Comparison of ENCODE assay signal across 24 mouse cellular contexts in genomic region chr14:26558536-26558935, GRCm38 (mm10). TPM values are rescaled to one million over a fixed set of nuclear protein-coding genes. Genes with fewer than 3 reads are reported as not detected.
DNase-seq lines count a peak whose midpoint lies in the region; ATAC-seq lines count a peak whose summit lies in the region.
"Had no signal": no experiment of that assay in that cellular context is flagged by ENCODE, and none has a peak within 500 bp of the region (broad histone marks: within the 10 kb centered on the region; RNA-seq: fewer than 3 reads in every experiment).

No protein-coding gene starts in this region.

- H3K9me3 ChIP-seq in kidney, embryonic 15.5 days (replicated peaks) = no peaks in the 10 kb centered on the region
- H3K9me3 ChIP-seq: hindbrain, embryonic 12.5 days; midbrain, embryonic 10.5 days had no signal

- H3K9ac ChIP-seq in kidney, embryonic 15.5 days = no peak overlapping the region
- H3K9ac ChIP-seq: hindbrain, embryonic 12.5 days; limb, embryonic 12.5 days; liver, postnatal 0 days; neural tube, embryonic 13.5 days had no signal

- H3K4me1 ChIP-seq in kidney, embryonic 15.5 days = peaks cover 10% of the 10 kb centered on the region; the same call in 1 of the 2 replicates
- H3K4me1 ChIP-seq: hindbrain, embryonic 12.5 days; limb, embryonic 12.5 days; midbrain, embryonic 10.5 days; neural tube, embryonic 13.5 days had no signal

- DNase-seq in frontal cortex, adult 2 months (ENCODE audit: extremely low spot score in 1 of 2, low spot score in 1 of 2) = peak; percentile 46 to 64
- no peak for DNase-seq in frontal cortex, postnatal 10 days (ENCODE audit: low spot score in 2 of 2)
- DNase-seq in kidney, postnatal 36 days = peak; percentile 25 to 52
- peak; percentile 49 for DNase-seq in testis, postnatal 14 days (ENCODE audit: low spot score)
- no peak for DNase-seq in testis, postnatal 10 days (ENCODE audit: low spot score)
- DNase-seq in adrenal gland, postnatal 36 days = no peak
- DNase-seq: adrenal gland, postnatal 10 days; cerebellum, adult 8-10 months; gastrocnemius, adult 2 months; liver, postnatal 0 days; thymus, postnatal 36 days had no signal

- no peaks in the 10 kb centered on the region for H3K36me3 ChIP-seq in kidney, embryonic 15.5 days
- H3K36me3 ChIP-seq: hindbrain, embryonic 12.5 days; limb, embryonic 12.5 days; midbrain, embryonic 10.5 days; neural tube, embryonic 13.5 days had no signal

- WGBS in kidney, embryonic 15.5 days = 85% methylated on average over 7 of the region's 7 CpGs

- ATAC-seq in kidney, embryonic 15.5 days (replicated peaks; ENCODE audit: low FRiP score) = no peak
- ATAC-seq: forebrain, embryonic 14.5 days; intestine, postnatal 0 days; liver, postnatal 0 days; lung, postnatal 0 days; midbrain, embryonic 16.5 days had no signal

- no peak overlapping the region for H3K4me3 ChIP-seq in kidney, embryonic 15.5 days (replicated peaks)
- H3K4me3 ChIP-seq: gastrocnemius, adult 2 months; hindbrain, embryonic 12.5 days; layer of hippocampus, adult 2 months; limb, embryonic 12.5 days; midbrain, embryonic 10.5 days; myocyte; neural tube, embryonic 13.5 days had no signal

- H3K4me2 ChIP-seq in kidney, embryonic 15.5 days = no peak overlapping the region
- H3K4me2 ChIP-seq: hindbrain, embryonic 12.5 days; limb, embryonic 12.5 days; liver, embryonic 11.5 days; neural tube, embryonic 13.5 days had no signal

- H3K27ac ChIP-seq in kidney, embryonic 15.5 days = no peak overlapping the region
- H3K27ac ChIP-seq: gastrocnemius, adult 2 months; hindbrain, embryonic 12.5 days; layer of hippocampus, adult 2 months; limb, embryonic 12.5 days; macrophage; midbrain, embryonic 10.5 days; neural tube, embryonic 13.5 days had no signal

- H3K27me3 ChIP-seq in kidney, embryonic 15.5 days = no peaks in the 10 kb centered on the region
- H3K27me3 ChIP-seq: hindbrain, embryonic 12.5 days; limb, embryonic 12.5 days; neural tube, embryonic 13.5 days had no signal

RNA-seq across cellular contexts. Expression of gene Dennd6a, which starts 15.1 kb away (rescaled TPM):
- polyA plus RNA-seq in frontal cortex, adult 2 months (2012; rRNA removed) = 21.9 and 23.9 TPM in 2 replicates
- polyA plus RNA-seq in kidney, embryonic 15.5 days (2015; fragmentation: Nextera tagmentation; extraction: Ambion mirVana) = 31.7 and 34.2 TPM in 2 replicates
- total RNA-seq in adrenal gland, postnatal 36 days (2021) = 10 to 100 TPM; 31.2 to 39.6 TPM

RNA-seq across cellular contexts. Expression of gene Slmap, which starts 23.8 kb away (rescaled TPM):
- 54.9 and 58.4 TPM in 2 replicates for polyA plus RNA-seq in frontal cortex, adult 2 months (2012; rRNA removed)
- polyA plus RNA-seq in kidney, embryonic 15.5 days (2015; fragmentation: Nextera tagmentation; extraction: Ambion mirVana) = 19.5 and 19.6 TPM in 2 replicates
- total RNA-seq in adrenal gland, postnatal 36 days (2021) = 10 to 100 TPM; 76.2 to 84.7 TPM

Comparison
In these comparisons a context has a peak if more than half of its experiments do, and no peak if none do; other contexts are left out.
1. DNase-seq: peak in frontal cortex, adult 2 months (2 of 2), kidney, postnatal 36 days (2 of 2) and testis, postnatal 14 days (single experiment); none in frontal cortex, postnatal 10 days (0 of 2), testis, postnatal 10 days (single experiment) and adrenal gland, postnatal 36 days (0 of 2).